Mouse (Mus musculus): Measurements from ENCODE around the gene Zar1. TPM values are rescaled to one million over a fixed set of nuclear protein-coding genes. Genes with fewer than 3 reads are reported as not detected.
"Not testable (repeated sequence)": the region's sequence is repeated elsewhere in the genome, so short reads cannot be mapped to it uniquely, and the experiment has no call there.

Gene Zar1
- polyA plus RNA-seq, 1 experiment from 2014 or later, result 1.6 TPM

DNA sequence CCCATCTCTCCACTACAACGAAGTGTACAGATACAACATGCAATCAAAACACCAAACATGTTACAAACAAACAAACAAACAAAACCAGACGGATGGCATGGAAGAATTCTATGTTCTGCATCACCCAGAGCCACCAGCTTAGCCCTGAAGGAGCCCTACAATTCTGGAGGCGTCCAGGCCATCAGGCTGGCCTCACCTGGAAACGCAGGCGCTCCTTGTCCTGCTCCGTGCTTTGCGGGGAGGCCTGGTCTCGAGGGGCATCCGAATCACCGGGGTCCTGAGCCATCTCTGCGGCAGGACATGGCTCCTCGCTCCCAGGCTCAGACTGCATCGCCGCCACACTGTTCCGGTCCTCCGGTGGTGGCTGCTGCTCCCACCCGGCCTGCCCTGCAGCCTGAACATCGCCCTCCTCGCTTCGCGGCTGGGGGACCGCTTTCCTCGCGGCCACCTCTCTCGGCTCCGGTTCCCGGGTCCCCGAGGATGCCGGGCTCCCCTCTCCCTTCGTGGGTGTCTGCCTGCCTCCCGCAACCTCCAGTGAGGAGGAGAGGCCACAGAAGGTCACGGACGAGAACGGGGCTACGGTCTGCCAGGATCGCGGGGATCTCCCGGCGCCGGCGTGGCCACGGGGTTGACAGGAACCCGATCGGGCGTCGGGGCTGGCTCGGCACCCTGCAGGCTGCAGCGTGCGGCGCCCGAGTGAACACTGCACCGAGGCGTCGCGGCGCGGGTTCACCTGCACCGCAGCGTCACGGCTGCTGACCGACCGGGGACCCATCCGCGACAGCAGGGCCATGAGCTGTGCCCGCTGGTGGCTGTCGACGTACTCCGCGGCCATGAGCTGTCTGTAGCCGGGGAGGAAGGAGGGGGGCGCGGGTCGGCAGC is 725 bp downstream of the Zar1 start:
- peak overlapping the region; percentile 61 for H3K9ac ChIP-seq (ENCODE audit: low read length)
- H3K4me1 ChIP-seq (ENCODE audit: control insufficient read depth, insufficient read depth, low read length); H3K36me3 ChIP-seq (ENCODE audit: control insufficient read depth, insufficient read depth, low read length); H3K27me3 ChIP-seq (ENCODE audit: control insufficient read depth, insufficient read depth, low read length); H3K27ac ChIP-seq (ENCODE audit: low read depth, low read length); H3K9me3 ChIP-seq (ENCODE audit: control insufficient read depth, low read length): not testable (repeated sequence)
- ATAC-seq (ENCODE audit: low FRiP score) (peak; percentile 84), DNase-seq (ENCODE audit: low spot score, missing footprints) (peak; percentile 94)
- peak overlapping the region; percentile 37 for H3K4me3 ChIP-seq (ENCODE audit: low read depth, low read length)
- peak overlapping the region; percentile 64 for H3K4me2 ChIP-seq
- 6% methylated on average over 52 of the region's 73 CpGs for WGBS

- not testable (repeated sequence) for H3K4me2 ChIP-seq; H3K36me3 ChIP-seq (ENCODE audit: control insufficient read depth, insufficient read depth, low read length); H3K27ac ChIP-seq (ENCODE audit: low read depth, low read length); H3K4me3 ChIP-seq (ENCODE audit: low read depth, low read length); H3K27me3 ChIP-seq (ENCODE audit: control insufficient read depth, insufficient read depth, low read length); H3K9me3 ChIP-seq (ENCODE audit: control insufficient read depth, low read length); H3K4me1 ChIP-seq (ENCODE audit: control insufficient read depth, insufficient read depth, low read length); H3K9ac ChIP-seq (ENCODE audit: low read length)
- 59% methylated on average over 10 of the region's 10 CpGs for WGBS
- peak; percentile 88 for DNase-seq (ENCODE audit: low spot score, missing footprints)
- peak; percentile 45; the same call in 1 of the 2 replicates for ATAC-seq (ENCODE audit: low FRiP score)
Measured at GRCm38 (mm10) chr5:72579599-72579998, 1.5 kb downstream of the Zar1 start.

DNA sequence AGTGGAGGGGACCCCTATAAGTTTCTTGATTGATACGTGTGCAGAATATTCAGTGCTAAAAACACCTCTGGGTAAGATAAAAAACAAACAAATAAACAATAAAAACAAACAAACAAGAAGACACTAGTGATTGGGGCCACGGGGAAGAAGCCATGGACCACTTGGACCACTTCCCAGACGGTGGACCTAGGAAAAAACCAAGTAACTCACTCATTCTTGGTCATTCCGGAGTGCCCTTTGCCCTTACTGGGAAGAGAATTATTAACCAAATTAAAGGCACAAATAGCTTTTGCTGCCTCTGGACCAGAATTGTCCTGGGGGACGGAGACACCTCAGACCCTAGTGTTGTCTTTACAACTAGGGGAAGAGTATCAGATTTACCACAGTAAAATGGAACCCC is 15.4 kb downstream of the Zar1 start:
- Histone ChIP-seq H3K4me3 (ENCODE audit: low read depth, low read length) (no peak overlapping the region), H3K27ac (ENCODE audit: low read depth, low read length) (no peak overlapping the region), H3K36me3 (ENCODE audit: control insufficient read depth, insufficient read depth, low read length) (no peaks in the 10 kb centered on the region), H3K9me3 (ENCODE audit: control insufficient read depth, low read length) (no peaks in the 10 kb centered on the region), H3K4me2 (no peak overlapping the region), H3K27me3 (ENCODE audit: control insufficient read depth, insufficient read depth, low read length) (no peaks in the 10 kb centered on the region), H3K9ac (ENCODE audit: low read length) (no peak overlapping the region), H3K4me1 (ENCODE audit: control insufficient read depth, insufficient read depth, low read length) (no peaks in the 10 kb centered on the region)
- 90% methylated on average over 5 of the region's 5 CpGs for WGBS
- DNase-seq (ENCODE audit: low spot score, missing footprints) (no peak), ATAC-seq (ENCODE audit: low FRiP score) (no peak)

GRCm38 (mm10) chr5:72563183-72563582 is 17.9 kb downstream of the Zar1 start:
- not testable (repeated sequence) for H3K4me3 ChIP-seq (ENCODE audit: low read depth, low read length); H3K9me3 ChIP-seq (ENCODE audit: control insufficient read depth, low read length); H3K27me3 ChIP-seq (ENCODE audit: control insufficient read depth, insufficient read depth, low read length); H3K27ac ChIP-seq (ENCODE audit: low read depth, low read length); ATAC-seq (ENCODE audit: low FRiP score); H3K4me2 ChIP-seq; H3K9ac ChIP-seq (ENCODE audit: low read length); H3K36me3 ChIP-seq (ENCODE audit: control insufficient read depth, insufficient read depth, low read length); H3K4me1 ChIP-seq (ENCODE audit: control insufficient read depth, insufficient read depth, low read length)
- DNase-seq (ENCODE audit: low spot score, missing footprints), result peak; percentile 37
- WGBS, result 89% methylated on average over 2 of the region's 2 CpGs

DNA sequence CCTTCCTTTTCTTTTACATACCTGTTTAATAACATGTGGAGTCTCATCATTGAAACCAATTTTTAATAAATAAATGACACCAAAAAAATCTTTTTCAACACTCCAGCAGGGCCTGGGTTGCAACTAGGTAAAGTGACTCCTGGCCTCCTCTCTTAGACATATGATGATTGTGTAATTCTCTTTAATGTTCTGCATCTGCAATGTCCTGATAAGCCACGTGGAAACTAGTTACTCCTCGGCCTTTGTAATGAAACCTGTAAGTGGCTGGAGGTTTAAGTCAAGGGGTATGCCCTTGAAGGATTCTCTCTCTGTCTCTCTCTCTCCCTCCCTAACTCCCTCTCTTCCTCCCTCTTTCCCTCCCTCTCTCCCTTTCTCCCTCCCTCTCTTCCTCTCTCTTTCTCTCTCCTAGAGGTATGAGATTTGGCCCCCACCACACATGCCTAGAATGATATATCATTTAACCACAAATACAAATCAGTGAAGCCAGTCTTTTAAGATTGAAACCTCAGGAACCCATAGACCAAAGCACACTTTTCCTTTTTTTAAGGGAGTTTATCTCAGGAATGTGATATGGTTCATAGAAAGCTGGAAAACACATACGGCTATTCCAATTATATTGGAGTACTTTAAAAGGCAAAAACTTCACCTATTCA is 20.0 kb downstream of the Zar1 start:
- H3K9me3 ChIP-seq (ENCODE audit: control insufficient read depth, low read length), result no peaks in the 10 kb centered on the region
- ATAC-seq (ENCODE audit: low FRiP score), result no peak
- WGBS, result 85% methylated on average over 3 of the region's 3 CpGs

DNA sequence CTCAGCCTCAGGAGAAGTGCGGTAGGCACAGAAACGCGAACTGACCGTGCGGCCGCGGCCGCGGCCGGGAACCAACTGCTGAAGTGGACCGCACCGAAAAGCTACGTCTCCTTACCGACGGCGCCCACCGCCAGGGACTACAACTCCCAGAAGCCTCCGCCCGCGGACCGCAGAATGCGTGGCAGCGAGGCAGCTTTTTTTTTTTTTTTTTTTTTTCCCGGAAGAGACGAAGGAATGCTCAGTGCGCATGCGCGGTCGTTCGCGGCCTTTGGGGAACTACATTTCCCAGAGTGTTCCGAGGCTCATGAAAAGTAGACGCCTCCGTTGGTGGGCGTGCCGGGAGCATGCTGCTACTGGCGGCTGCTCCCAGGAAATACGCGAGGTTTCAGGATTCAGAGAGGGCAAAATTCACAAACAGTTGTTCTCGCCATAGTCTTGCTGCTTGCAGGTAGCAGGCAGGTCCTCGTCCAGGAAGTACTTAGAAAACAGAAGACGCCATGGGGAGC is 21.5 kb downstream of the Zar1 start, which contains the start of gene Nfxl1:
TSS of gene Nfxl1 (minus strand) at position 141 of the 506 bp plus-strand sequence.
- no peaks in the 10 kb centered on the region for H3K9me3 ChIP-seq (ENCODE audit: control insufficient read depth, low read length)
- peak within 1 kb of the TSS; percentile 87 for H3K4me2 ChIP-seq
- peak; percentile 100 for DNase-seq (ENCODE audit: low spot score, missing footprints)
- peak within 1 kb of the TSS; percentile 54 for H3K27ac ChIP-seq (ENCODE audit: low read depth, low read length)
- peaks cover 7% of the 10 kb centered on the region for H3K4me1 ChIP-seq (ENCODE audit: control insufficient read depth, insufficient read depth, low read length)
- under 1% methylated on average over 42 of the region's 42 CpGs for WGBS
- peak within 1 kb of the TSS; percentile 84 for H3K4me3 ChIP-seq (ENCODE audit: low read depth, low read length)
- peak; percentile 96 for ATAC-seq (ENCODE audit: low FRiP score)
- H3K9ac ChIP-seq (ENCODE audit: low read length), result peak within 1 kb of the TSS; percentile 92
- no peaks in the 10 kb centered on the region for H3K36me3 ChIP-seq (ENCODE audit: control insufficient read depth, insufficient read depth, low read length)
- no peaks in the 10 kb centered on the region for H3K27me3 ChIP-seq (ENCODE audit: control insufficient read depth, insufficient read depth, low read length)

More for the DNA sequence above, 20.0 kb downstream of the Zar1 start:
- H3K4me3 ChIP-seq (ENCODE audit: low read depth, low read length), result no peak overlapping the region
- no peak overlapping the region for H3K4me2 ChIP-seq
- H3K4me1 ChIP-seq (ENCODE audit: control insufficient read depth, insufficient read depth, low read length), result peaks cover 7% of the 10 kb centered on the region
- DNase-seq (ENCODE audit: low spot score, missing footprints), result peak; percentile 35
- H3K36me3 ChIP-seq (ENCODE audit: control insufficient read depth, insufficient read depth, low read length), result no peaks in the 10 kb centered on the region
- H3K27ac ChIP-seq (ENCODE audit: low read depth, low read length), result no peak overlapping the region
- H3K27me3 ChIP-seq (ENCODE audit: control insufficient read depth, insufficient read depth, low read length), result no peaks in the 10 kb centered on the region
- H3K9ac ChIP-seq (ENCODE audit: low read length), result no peak overlapping the region

DNA sequence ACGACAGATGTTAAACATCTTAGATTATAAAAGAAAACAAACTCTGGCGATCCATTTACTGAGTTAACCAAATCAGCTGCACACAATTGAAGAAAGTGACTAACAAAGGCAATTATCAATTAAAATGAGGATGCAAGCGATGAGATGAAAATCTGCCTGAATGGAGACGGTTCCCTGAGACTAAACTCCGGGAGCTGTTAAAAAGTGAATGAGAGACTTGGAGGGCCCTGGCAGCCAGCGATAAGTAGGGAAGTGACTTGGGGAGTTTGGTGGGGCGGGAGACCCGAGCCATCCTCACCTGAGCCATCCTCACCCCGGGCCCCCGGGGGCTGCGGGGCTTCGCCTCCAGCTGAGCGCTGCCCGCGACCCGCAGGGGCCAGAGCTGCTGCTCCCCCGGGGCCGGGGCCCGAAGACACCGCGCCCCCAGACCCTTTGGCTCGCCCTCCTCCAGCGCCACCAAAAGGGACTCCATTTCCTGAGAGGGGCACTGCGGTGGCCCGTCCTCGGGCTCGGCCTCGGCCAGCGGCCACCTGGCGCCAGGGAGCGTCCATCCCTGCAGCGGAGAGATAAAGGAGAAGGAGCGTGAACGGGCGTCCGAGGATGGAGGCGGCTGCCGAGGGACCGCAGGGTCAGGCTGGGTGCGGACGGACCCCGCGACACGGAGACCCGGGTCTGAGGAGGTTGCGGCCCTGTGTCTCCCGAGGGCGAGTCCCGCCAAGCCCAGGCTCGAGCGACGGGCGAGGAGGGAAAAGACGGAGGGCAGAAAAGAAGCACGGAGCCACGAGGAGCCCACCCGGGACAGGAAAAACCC is 22.1 kb downstream of the Zar1 start:
- no peaks in the 10 kb centered on the region for H3K9me3 ChIP-seq (ENCODE audit: control insufficient read depth, low read length)
- H3K4me3 ChIP-seq (ENCODE audit: low read depth, low read length), result peak overlapping the region; percentile 84
- DNase-seq (ENCODE audit: low spot score, missing footprints), result no peak
- H3K36me3 ChIP-seq (ENCODE audit: control insufficient read depth, insufficient read depth, low read length), result no peaks in the 10 kb centered on the region
- peak; percentile 85 for ATAC-seq (ENCODE audit: low FRiP score)
- peak overlapping the region; percentile 92 for H3K9ac ChIP-seq (ENCODE audit: low read length)
- peaks cover 7% of the 10 kb centered on the region for H3K4me1 ChIP-seq (ENCODE audit: control insufficient read depth, insufficient read depth, low read length)
- H3K4me2 ChIP-seq, result peak overlapping the region; percentile 87
- under 1% methylated on average over 52 of the region's 57 CpGs for WGBS
- H3K27ac ChIP-seq (ENCODE audit: low read depth, low read length), result peak overlapping the region; percentile 54
- H3K27me3 ChIP-seq (ENCODE audit: control insufficient read depth, insufficient read depth, low read length), result no peaks in the 10 kb centered on the region

- H3K27me3 ChIP-seq (ENCODE audit: control insufficient read depth, insufficient read depth, low read length), result no peaks in the 10 kb centered on the region
- H3K9ac ChIP-seq (ENCODE audit: low read length), result no peak overlapping the region
- no peak overlapping the region for H3K4me3 ChIP-seq (ENCODE audit: low read depth, low read length)
- no peaks in the 10 kb centered on the region for H3K36me3 ChIP-seq (ENCODE audit: control insufficient read depth, insufficient read depth, low read length)
- no peak overlapping the region for H3K4me2 ChIP-seq
- no peak for ATAC-seq (ENCODE audit: low FRiP score)
- peaks cover 7% of the 10 kb centered on the region for H3K4me1 ChIP-seq (ENCODE audit: control insufficient read depth, insufficient read depth, low read length)
- DNase-seq (ENCODE audit: low spot score, missing footprints), result no peak
- no peaks in the 10 kb centered on the region for H3K9me3 ChIP-seq (ENCODE audit: control insufficient read depth, low read length)
- H3K27ac ChIP-seq (ENCODE audit: low read depth, low read length), result no peak overlapping the region
- WGBS, result 84% methylated on average over 3 of the region's 3 CpGs
Measured at GRCm38 (mm10) chr5:72556245-72556644, 24.8 kb downstream of the Zar1 start.

Measured in midbrain, embryonic 11.5 days (tissue).